Mouse (Mus musculus) olfactory bulb, adult 2 months (tissue): ENCODE results near the gene Gng12.
"Not testable (repeated sequence)": the region's sequence is repeated elsewhere in the genome, so short reads cannot be mapped to it uniquely, and the experiment has no call there.

ENCODE experiments used
- CTCF ChIP-seq: fragments of 200-500 bp; IDR thresholded peaks from 2 replicates; pipeline ENCODE4 v1.5.1; 2012; ENCODE audit warnings: low read depth, mild to moderate bottlenecking, low read length, moderate library complexity; ENCODE audit not compliant: insufficient read depth
- POLR2A ChIP-seq: fragments of 200-500 bp; IDR thresholded peaks from 2 replicates; pipeline ENCODE4 v1.6.1; 2012; ENCODE audit warnings: mild to moderate bottlenecking, low read depth, low read length, moderate library complexity; ENCODE audit not compliant: insufficient read depth

DNA sequence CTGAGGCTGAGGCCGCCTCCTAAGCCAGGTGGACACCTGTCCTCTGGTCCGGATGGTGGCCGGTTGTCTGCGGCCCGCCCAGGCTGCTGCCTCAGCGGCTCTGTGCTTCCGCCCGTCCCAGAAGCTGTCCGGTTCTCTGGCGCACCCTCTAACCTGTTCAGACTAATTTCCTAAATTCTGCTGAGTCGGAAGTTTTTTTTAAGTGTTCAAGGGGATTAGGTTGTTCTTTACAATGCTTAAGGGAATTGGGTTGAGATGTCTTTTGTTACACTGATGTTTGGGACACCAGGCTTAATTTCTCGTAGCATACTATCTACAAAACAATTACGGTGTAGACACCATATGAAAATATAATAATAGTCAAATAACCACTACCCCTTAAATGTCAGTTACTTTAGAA lies 19.1 kb upstream of the Gng12 start:
- TF ChIP-seq POLR2A, CTCF: not testable (repeated sequence)
